Mouse (Mus musculus): ENCODE data around the gene Abhd6. TPM values are rescaled to one million over a fixed set of nuclear protein-coding genes. Genes with fewer than 3 reads are reported as not detected.

Gene Abhd6
- polyA plus RNA-seq, 2 experiments, result 3.4 to 9.2 TPM

GRCm38 (mm10) chr14:7961714-7962113 is 41.0 kb upstream of the Abhd6 start:
- Histone ChIP-seq H3K9ac (replicated peaks) (no peak overlapping the region), H3K4me3 (ENCODE audit: insufficient read depth in 1 of 2, low read depth in 2 of 2, low read length in 2 of 2) (no peak overlapping the region), H3K4me1 (replicated peaks; ENCODE audit: control insufficient read depth in 2 of 2, insufficient read depth in 2 of 2, low read length in 1 of 2) (no peaks in the 10 kb centered on the region), H3K27me3 (ENCODE audit: control insufficient read depth, insufficient read depth, low read length) (no peaks in the 10 kb centered on the region), H3K27ac (no peak overlapping the region), H3K9me3 (ENCODE audit: control insufficient read depth, low read length) (no peaks in the 10 kb centered on the region), H3K36me3 (replicated peaks; ENCODE audit: control insufficient read depth, insufficient read depth, low read depth) (no peaks in the 10 kb centered on the region), H3K4me2 (ENCODE audit: low read depth) (no peak overlapping the region)
- DNase-seq (ENCODE audit: low read depth in 3 of 3, low spot score in 3 of 3), result no peak
- no peak for ATAC-seq (ENCODE audit: insufficient read depth)
- WGBS (ENCODE audit: insufficient replicate concordance), result 52% methylated on average over 5 of the region's 5 CpGs
- TF ChIP-seq CTCF (IDR thresholded peaks at IDR 0.05; ENCODE audit: low read depth), result no peak

- Histone ChIP-seq H3K27ac (no peak overlapping the region), H3K9ac (replicated peaks) (no peak overlapping the region), H3K4me2 (ENCODE audit: low read depth) (no peak overlapping the region), H3K36me3 (replicated peaks; ENCODE audit: control insufficient read depth, insufficient read depth, low read depth) (no peaks in the 10 kb centered on the region), H3K27me3 (ENCODE audit: control insufficient read depth, insufficient read depth, low read length) (no peaks in the 10 kb centered on the region), H3K4me1 (replicated peaks; ENCODE audit: control insufficient read depth in 2 of 2, insufficient read depth in 2 of 2, low read length in 1 of 2) (no peaks in the 10 kb centered on the region), H3K9me3 (ENCODE audit: control insufficient read depth, low read length) (no peaks in the 10 kb centered on the region), H3K4me3 (ENCODE audit: insufficient read depth in 1 of 2, low read depth in 2 of 2, low read length in 2 of 2) (no peak overlapping the region)
- 70% methylated on average over 2 of the region's 2 CpGs for WGBS (ENCODE audit: insufficient replicate concordance)
- DNase-seq (ENCODE audit: low read depth in 3 of 3, low spot score in 3 of 3), result no peak
- ATAC-seq (ENCODE audit: insufficient read depth), result no peak
- TF ChIP-seq CTCF (IDR thresholded peaks at IDR 0.05; ENCODE audit: low read depth), result no peak
- TF ChIP-seq EP300 (IDR thresholded peaks at IDR 0.05; ENCODE audit: low read depth), result no peak
Observed at GRCm38 (mm10) chr14:7962626-7963025, 40.1 kb upstream of the Abhd6 start.

DNA sequence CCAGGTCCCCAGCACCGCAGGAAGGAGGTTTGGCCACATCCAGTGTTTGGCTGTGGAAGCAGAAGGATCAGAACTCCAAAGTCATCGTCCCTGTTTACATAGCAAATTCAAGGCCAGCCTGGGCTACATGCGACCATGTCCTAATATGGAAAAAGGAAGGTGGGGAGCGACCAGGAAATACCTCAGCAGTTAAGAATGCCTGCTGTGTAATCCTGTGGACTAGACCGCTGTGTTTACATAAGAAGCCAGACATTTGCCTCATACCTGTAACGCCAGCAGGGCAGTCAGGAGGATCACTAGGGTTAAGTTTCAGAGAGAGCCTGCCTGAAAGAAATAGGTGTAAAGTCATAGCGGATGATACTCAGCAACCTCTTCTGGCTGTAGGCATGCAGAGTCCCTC is 39.5 kb upstream of the Abhd6 start:
- no peak for DNase-seq (ENCODE audit: low read depth in 3 of 3, low spot score in 3 of 3)
- Histone ChIP-seq H3K4me2 (ENCODE audit: low read depth) (no peak overlapping the region), H3K4me1 (replicated peaks; ENCODE audit: control insufficient read depth in 2 of 2, insufficient read depth in 2 of 2, low read length in 1 of 2) (no peaks in the 10 kb centered on the region), H3K4me3 (ENCODE audit: insufficient read depth in 1 of 2, low read depth in 2 of 2, low read length in 2 of 2) (no peak overlapping the region), H3K9ac (replicated peaks) (no peak overlapping the region), H3K36me3 (replicated peaks; ENCODE audit: control insufficient read depth, insufficient read depth, low read depth) (no peaks in the 10 kb centered on the region), H3K27me3 (ENCODE audit: control insufficient read depth, insufficient read depth, low read length) (no peaks in the 10 kb centered on the region), H3K9me3 (ENCODE audit: control insufficient read depth, low read length) (no peaks in the 10 kb centered on the region), H3K27ac (no peak overlapping the region)
- WGBS (ENCODE audit: insufficient replicate concordance), result 47% methylated on average over 7 of the region's 7 CpGs
- TF ChIP-seq CTCF (IDR thresholded peaks at IDR 0.05; ENCODE audit: low read depth), result no peak
- no peak for TF ChIP-seq EP300 (IDR thresholded peaks at IDR 0.05; ENCODE audit: low read depth)
- no peak for ATAC-seq (ENCODE audit: insufficient read depth)

DNA sequence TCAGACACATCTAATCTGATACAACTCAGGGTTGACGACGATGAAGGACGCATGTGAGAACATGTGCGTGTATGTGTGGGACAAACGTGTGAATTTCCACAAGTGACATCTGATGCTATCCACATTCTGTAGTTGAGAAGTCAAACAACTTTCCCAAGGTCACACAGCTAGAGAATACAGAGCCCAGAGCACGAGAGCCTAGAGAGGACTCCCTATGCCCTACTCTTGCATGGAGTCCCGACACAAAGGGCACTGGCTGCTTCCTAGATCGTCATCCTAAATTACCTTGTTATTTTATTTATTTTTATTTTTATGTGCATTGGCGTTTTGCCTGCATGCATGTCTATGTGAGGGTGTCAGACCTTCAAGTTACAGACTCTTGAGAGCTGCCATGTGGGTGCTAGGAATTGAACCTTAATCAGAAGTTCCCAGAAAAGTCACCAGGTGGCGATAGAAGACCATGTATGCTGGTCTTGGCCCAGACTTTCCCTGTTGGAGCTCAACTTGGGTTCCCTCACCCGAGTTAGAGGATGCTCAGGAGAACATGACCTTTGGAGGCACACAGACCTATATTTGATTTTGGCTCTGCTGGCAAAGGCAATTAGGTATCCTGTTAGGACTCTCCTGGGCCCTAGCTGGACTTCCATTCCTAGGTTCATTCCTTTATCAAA is 38.3 kb upstream of the Abhd6 start:
- H3K4me2 ChIP-seq (ENCODE audit: low read depth), result no peak overlapping the region
- no peak for ATAC-seq (ENCODE audit: insufficient read depth)
- 47% methylated on average over 11 of the region's 11 CpGs for WGBS (ENCODE audit: insufficient replicate concordance)

GRCm38 (mm10) chr14:7971889-7972493 is 30.7 kb upstream of the Abhd6 start:
- Histone ChIP-seq H3K4me3 (ENCODE audit: insufficient read depth in 1 of 2, low read depth in 2 of 2, low read length in 2 of 2) (no peak overlapping the region), H3K9me3 (ENCODE audit: control insufficient read depth, low read length) (no peaks in the 10 kb centered on the region), H3K4me1 (replicated peaks; ENCODE audit: control insufficient read depth in 2 of 2, insufficient read depth in 2 of 2, low read length in 1 of 2) (no peaks in the 10 kb centered on the region), H3K4me2 (ENCODE audit: low read depth) (no peak overlapping the region), H3K36me3 (replicated peaks; ENCODE audit: control insufficient read depth, insufficient read depth, low read depth) (no peaks in the 10 kb centered on the region), H3K27me3 (ENCODE audit: control insufficient read depth, insufficient read depth, low read length) (no peaks in the 10 kb centered on the region), H3K9ac (replicated peaks) (no peak overlapping the region), H3K27ac (no peak overlapping the region)
- ATAC-seq (ENCODE audit: insufficient read depth), result no peak
- no peak for TF ChIP-seq EP300 (IDR thresholded peaks at IDR 0.05; ENCODE audit: low read depth)
- no peak for TF ChIP-seq CTCF (IDR thresholded peaks at IDR 0.05; ENCODE audit: low read depth)
- WGBS (ENCODE audit: insufficient replicate concordance), result 35% methylated on average over 10 of the region's 10 CpGs
- DNase-seq (ENCODE audit: low read depth in 3 of 3, low spot score in 3 of 3), result no peak

More for the DNA sequence above, 38.3 kb upstream of the Abhd6 start:
- Histone ChIP-seq H3K9ac (replicated peaks) (no peak overlapping the region), H3K36me3 (replicated peaks; ENCODE audit: control insufficient read depth, insufficient read depth, low read depth) (no peaks in the 10 kb centered on the region), H3K4me3 (ENCODE audit: insufficient read depth in 1 of 2, low read depth in 2 of 2, low read length in 2 of 2) (no peak overlapping the region), H3K9me3 (ENCODE audit: control insufficient read depth, low read length) (no peaks in the 10 kb centered on the region), H3K4me1 (replicated peaks; ENCODE audit: control insufficient read depth in 2 of 2, insufficient read depth in 2 of 2, low read length in 1 of 2) (no peaks in the 10 kb centered on the region), H3K27ac (no peak overlapping the region), H3K27me3 (ENCODE audit: control insufficient read depth, insufficient read depth, low read length) (no peaks in the 10 kb centered on the region)
- TF ChIP-seq CTCF (IDR thresholded peaks at IDR 0.05; ENCODE audit: low read depth), result peak; percentile 69
- TF ChIP-seq EP300 (IDR thresholded peaks at IDR 0.05; ENCODE audit: low read depth), result no peak
- peak; percentile 20 to 37 (median 33) for DNase-seq (ENCODE audit: low read depth in 3 of 3, low spot score in 3 of 3)

All from liver, embryonic 14.5 days (tissue).